Mouse (Mus musculus) liver, postnatal 0 days (tissue): ENCODE data around the gene Olfr599.

Experiments
- CTCF ChIP-seq: sonication (generic); IDR thresholded peaks from 2 replicates; pipeline ENCODE4 v1.5.1; 2016; ENCODE audit warnings: antibody characterized with exemption, low read depth
- EP300 ChIP-seq: IDR thresholded peaks from 2 replicates; pipeline ENCODE4 v1.6.1; 2016; ENCODE audit warnings: antibody characterized with exemption, low read depth, mild to moderate bottlenecking

DNA sequence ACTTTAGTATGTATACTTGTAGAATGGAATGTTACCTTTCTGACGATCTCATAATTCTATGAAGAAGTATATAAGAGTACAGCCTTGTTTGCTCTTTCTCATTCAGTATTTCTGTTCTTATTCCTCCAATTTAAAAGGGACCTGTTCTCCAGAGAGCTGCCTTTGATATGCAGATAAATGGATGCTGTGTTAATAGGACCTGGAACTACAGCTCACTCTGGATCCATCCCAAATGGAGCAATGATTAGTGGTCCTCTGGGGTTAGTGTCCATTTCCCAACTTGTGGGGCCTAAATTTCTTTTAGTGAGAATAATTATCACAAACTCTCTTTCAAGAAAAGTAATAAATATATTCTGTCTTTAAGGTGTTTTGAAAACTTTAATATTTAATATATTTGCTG, 26.8 kb downstream of the Olfr599 start, which contains the start of gene Olfr601:
- no peak for TF ChIP-seq EP300
- TF ChIP-seq CTCF, result no peak
